Mouse (Mus musculus): Measurements from ENCODE around the gene Gm4553. TPM values are rescaled to one million over a fixed set of nuclear protein-coding genes. Genes with fewer than 3 reads are reported as not detected.

The Gm4553 gene
- polyA plus RNA-seq (2012; rRNA removed), result not detected in 2 replicates

GRCm38 (mm10) chr7:142165639-142166038, at the start of gene Gm4553:
TSS of gene Gm4553 (minus strand) at chr7:142165739.

GRCm38 (mm10) chr7:142211559-142211958, 46.0 kb upstream of the Gm4553 start, which contains the start of gene Gm7579:
TSS of gene Gm7579 (plus strand) at chr7:142211859.

GRCm38 (mm10) chr7:142201064-142201463, 35.5 kb upstream of the Gm4553 start, which contains the start of gene Krtap5-3:
TSS of gene Krtap5-3 (plus strand) at chr7:142201364.

GRCm38 (mm10) chr7:142190289-142190688, 24.8 kb upstream of the Gm4553 start, which contains the start of gene Gm10153:
TSS of gene Gm10153 (minus strand) at chr7:142190389.

GRCm38 (mm10) chr7:142175905-142176304, 10.4 kb upstream of the Gm4553 start, which contains the start of gene Krtap5-2:
TSS of gene Krtap5-2 (minus strand) at chr7:142176005.

GRCm38 (mm10) chr7:142157013-142157412, 8.5 kb downstream of the Gm4553 start, which contains the start of gene Gm29735:
TSS of gene Gm29735 (minus strand) at chr7:142157113.

GRCm38 (mm10) chr7:142144507-142144906, 21.0 kb downstream of the Gm4553 start, which contains the start of gene Gm45337:
TSS of gene Gm45337 (minus strand) at chr7:142144607.

GRCm38 (mm10) chr7:142135934-142136333, 29.6 kb downstream of the Gm4553 start, which contains the start of gene Gm39115:
TSS of gene Gm39115 (minus strand) at chr7:142136034.

GRCm38 (mm10) chr7:142120629-142121028, 44.9 kb downstream of the Gm4553 start, which contains the start of gene Gm45618:
TSS of gene Gm45618 (minus strand) at chr7:142120729.

Other genes starting within 250 kb of the Gm4553 start
- 13.5 and 15.3 TPM in 2 replicates for gene Tollip, start 247.2 kb downstream of the Gm4553 start, polyA plus RNA-seq (2012; rRNA removed)
- gene Brsk2, start 216.0 kb downstream of the Gm4553 start, polyA plus RNA-seq (2012; rRNA removed), result 0.03 TPM in 1 of 2 replicates, not detected in the other
- gene Mob2, start 104.7 kb downstream of the Gm4553 start, polyA plus RNA-seq (2012; rRNA removed), result 40.6 and 44.6 TPM in 2 replicates
- 2.7 and 2.8 TPM in 2 replicates for gene Dusp8, start 69.9 kb downstream of the Gm4553 start, polyA plus RNA-seq (2012; rRNA removed)
- not detected in 2 replicates for gene Gm45618, start 45.0 kb downstream of the Gm4553 start, polyA plus RNA-seq (2012; rRNA removed)
- gene Gm39115, start 29.7 kb downstream of the Gm4553 start, polyA plus RNA-seq (2012; rRNA removed), result not detected in 2 replicates
- not detected in 2 replicates for gene Gm45337, start 21.1 kb downstream of the Gm4553 start, polyA plus RNA-seq (2012; rRNA removed)
- gene Gm29735, start 8.6 kb downstream of the Gm4553 start, polyA plus RNA-seq (2012; rRNA removed), result not detected in 2 replicates
- gene Krtap5-2, start 10.3 kb upstream of the Gm4553 start, polyA plus RNA-seq (2012; rRNA removed), result not detected in 2 replicates
- gene Gm10153, start 24.6 kb upstream of the Gm4553 start, polyA plus RNA-seq (2012; rRNA removed), result not detected in 2 replicates
- gene Krtap5-3, start 35.6 kb upstream of the Gm4553 start, polyA plus RNA-seq (2012; rRNA removed), result not detected in 2 replicates
- gene Gm7579, start 46.1 kb upstream of the Gm4553 start, polyA plus RNA-seq (2012; rRNA removed), result not detected in 2 replicates
- not detected in 2 replicates for gene Krtap5-5, start 64.2 kb upstream of the Gm4553 start, polyA plus RNA-seq (2012; rRNA removed)
- gene Gm40460, start 75.3 kb upstream of the Gm4553 start, polyA plus RNA-seq (2012; rRNA removed), result not detected in 2 replicates
- not detected in 2 replicates for gene Gm2431, start 92.6 kb upstream of the Gm4553 start, polyA plus RNA-seq (2012; rRNA removed)
- not detected in 2 replicates for gene Gm4559, start 108.6 kb upstream of the Gm4553 start, polyA plus RNA-seq (2012; rRNA removed)
- gene Krtap5-1, start 131.4 kb upstream of the Gm4553 start, polyA plus RNA-seq (2012; rRNA removed), result not detected in 2 replicates
- not detected in 2 replicates for gene Krtap5-4, start 137.8 kb upstream of the Gm4553 start, polyA plus RNA-seq (2012; rRNA removed)
- gene Ifitm10, start 208.0 kb upstream of the Gm4553 start, polyA plus RNA-seq (2012; rRNA removed), result 0.87 and 0.93 TPM in 2 replicates
- gene Gm49369, start 216.9 kb upstream of the Gm4553 start, polyA plus RNA-seq (2012; rRNA removed), result 0.38 and 0.44 TPM in 2 replicates
- gene Ctsd, start 222.3 kb upstream of the Gm4553 start, polyA plus RNA-seq (2012; rRNA removed), result 158 and 192 TPM in 2 replicates

Data from liver, embryonic 14 days (tissue).